Mouse (Mus musculus) bone marrow macrophage, adult 2 months (primary cell): ENCODE measurements around the gene Dcaf4.

Source experiments
- CTCF ChIP-seq: IDR thresholded peaks from 2 replicates; pipeline ENCODE4 v1.5.1; 2012; ENCODE audit warnings: low read depth, mild to moderate bottlenecking, low read length, moderate library complexity
- POLR2A ChIP-seq: IDR thresholded peaks from 2 replicates; pipeline ENCODE4 v1.6.1; 2012; ENCODE audit warnings: mild to moderate bottlenecking, low read depth, low read length, borderline replicate concordance

GRCm38 (mm10) chr12:83532966-83533365 is 12.7 kb downstream of the Dcaf4 start:
- TF ChIP-seq POLR2A (no peak), CTCF (no peak)
